Mouse (Mus musculus) limb, embryonic 12.5 days (tissue): ENCODE data around the gene Gm21860. TPM values are rescaled to one million over a fixed set of nuclear protein-coding genes. Genes with fewer than 3 reads are reported as not detected.
A peak's percentile ranks its signal among the peaks of the same experiment; 100 is the strongest.
"Not testable (repeated sequence)": the region's sequence is repeated elsewhere in the genome, so short reads cannot be mapped to it uniquely, and the experiment has no call there.

Source experiments
- ATAC-seq: fragments of 200-750 bp; cut with Nextera tagmentation; 2 replicates; pipeline ENCODE4 v1.8.0; 2017; ENCODE audit warnings: low read depth, moderate TSS enrichment; ENCODE audit not compliant: insufficient number of reproducible peaks, insufficient read depth, low FRiP score, low TSS enrichment
- H3K27ac ChIP-seq: fragments of 300-500 bp; sonication (generic); 2 replicates; pipeline ENCODE4 v1.5.1; 2016; ENCODE audit warnings: mild to moderate bottlenecking, moderate library complexity
- H3K27me3 ChIP-seq: fragments of 300-500 bp; sonication (generic); 2 replicates; pipeline ENCODE4 v1.6.1; 2016; ENCODE audit warnings: mild to moderate bottlenecking, moderate library complexity
- H3K36me3 ChIP-seq: fragments of 300-500 bp; sonication (generic); 2 replicates; pipeline ENCODE4 v1.6.1; 2016; ENCODE audit warnings: mild to moderate bottlenecking, moderate library complexity
- H3K4me1 ChIP-seq: fragments of 300-500 bp; sonication (generic); replicated peaks from 2 replicates; pipeline ENCODE4 v1.6.1; 2016
- H3K4me2 ChIP-seq: fragments of 300-500 bp; sonication (generic); 2 replicates; pipeline ENCODE4 v1.6.1; 2016; ENCODE audit warnings: mild to moderate bottlenecking, moderate library complexity
- H3K4me3 ChIP-seq: fragments of 300-500 bp; sonication (generic); replicated peaks from 2 replicates; pipeline ENCODE4 v1.5.1; 2016; ENCODE audit warnings: mild to moderate bottlenecking
- H3K9ac ChIP-seq: fragments of 300-500 bp; sonication (generic); replicated peaks from 2 replicates; pipeline ENCODE4 v1.6.1; 2016; ENCODE audit warnings: mild to moderate bottlenecking, moderate library complexity
- H3K9me3 ChIP-seq: fragments of 300-500 bp; sonication (generic); 2 replicates; pipeline ENCODE4 v1.6.1; 2016; ENCODE audit warnings: mild to moderate bottlenecking, moderate library complexity
- WGBS: fragments of 180-500 bp; shearing (Covaris S2); methylation state at CpG from one replicate; pipeline ENCODE4 v1.1.7; 2016; 5-methylcytosine and 5-hydroxymethylcytosine counted together
- polyA plus RNA-seq: library from polyadenylated mRNA; unstranded; fragments of >200 nt; fragmentation: Nextera tagmentation; extraction: Ambion mirVana; gene quantifications from 2 replicates; pipeline ENCODE4 v1.2.1, GENCODE M21; 2016

The Gm21860 gene
- polyA plus RNA-seq, 1 experiment from 2014 or later = not detected

DNA sequence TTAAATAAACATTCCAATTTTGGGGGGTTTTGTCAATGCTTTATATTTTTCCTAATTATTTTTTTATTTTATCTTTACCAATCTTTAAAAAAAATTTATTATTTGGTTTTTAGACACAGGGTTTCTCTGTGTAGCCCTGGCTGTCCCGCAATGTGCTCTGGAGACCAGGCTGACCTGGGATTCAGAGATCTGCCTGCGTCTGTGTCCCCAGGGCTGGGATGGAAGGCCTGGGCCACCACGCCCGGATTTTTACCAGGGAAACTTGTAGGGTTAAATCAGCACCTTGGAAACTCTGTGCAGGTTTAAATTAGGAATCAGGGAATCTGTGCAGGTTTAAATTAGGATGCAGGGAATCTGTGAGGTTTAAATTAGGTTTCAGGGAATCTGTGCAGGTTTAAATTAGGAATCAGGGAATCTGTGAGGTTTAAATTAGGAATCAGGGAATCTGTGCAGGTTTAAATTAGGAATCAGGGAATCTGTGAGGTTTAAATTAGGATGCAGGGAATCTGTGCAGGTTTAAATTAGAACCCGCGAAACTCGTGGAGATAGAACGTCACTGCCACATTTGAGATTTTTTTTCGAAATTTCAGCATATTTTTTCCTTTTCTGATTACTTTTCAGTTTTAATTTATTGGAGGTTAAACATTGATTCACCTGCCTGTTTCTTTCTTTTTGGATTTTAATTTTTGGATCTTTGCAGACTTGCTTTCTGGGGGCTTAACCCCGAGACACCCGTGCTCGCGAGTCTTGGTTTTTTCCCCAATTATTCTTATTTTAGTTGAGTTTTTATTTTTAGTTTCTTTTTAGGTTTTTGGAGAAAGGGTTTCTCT lies 35.0 kb downstream of the Gm21860 start:
- not testable (repeated sequence) for H3K36me3 ChIP-seq, H3K4me2 ChIP-seq, H3K27me3 ChIP-seq, H3K4me1 ChIP-seq, ATAC-seq, H3K27ac ChIP-seq, H3K9me3 ChIP-seq, H3K9ac ChIP-seq, H3K4me3 ChIP-seq
- 83% methylated on average over 13 of the region's 13 CpGs for WGBS

DNA sequence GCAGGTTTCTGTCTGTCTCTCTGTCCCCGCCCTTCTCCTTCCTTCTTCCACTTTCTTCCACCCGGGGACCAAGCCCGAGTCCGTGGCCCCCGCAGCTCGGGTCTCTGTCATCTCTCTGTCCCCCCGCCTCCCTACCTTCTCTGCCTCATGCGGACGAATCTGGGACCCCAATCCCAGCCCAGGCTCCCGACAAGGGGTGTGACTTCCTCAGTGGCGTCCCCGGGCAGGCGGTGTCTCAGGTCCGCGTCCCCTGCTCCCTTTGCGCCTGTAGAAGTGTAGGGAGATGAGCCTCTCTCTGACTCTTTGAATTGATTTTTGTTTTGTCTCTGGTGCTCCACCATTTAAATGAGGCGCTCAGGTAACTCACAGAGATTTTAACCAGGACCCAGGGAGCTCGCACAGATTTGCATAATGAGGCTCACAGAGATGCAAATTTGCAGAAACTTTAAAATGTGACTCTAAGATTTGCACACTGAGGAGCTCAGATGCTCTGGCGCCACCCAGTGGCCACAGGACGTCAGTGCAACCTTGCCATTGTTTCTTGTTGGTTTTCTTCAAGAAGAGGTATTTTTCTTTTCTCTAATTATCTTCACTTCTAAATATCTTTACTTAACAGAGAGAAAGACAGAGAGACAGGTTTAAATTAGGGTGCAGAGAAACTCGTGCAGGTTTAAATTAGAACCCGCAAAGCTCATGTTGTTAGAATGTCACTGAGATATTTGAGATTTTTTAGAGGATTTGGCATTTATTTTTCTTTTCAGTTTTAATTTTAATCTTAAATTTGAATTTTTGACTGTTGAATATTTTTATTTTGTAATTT lies 35.8 kb downstream of the Gm21860 start:
- H3K27me3 ChIP-seq, H3K4me3 ChIP-seq, H3K9me3 ChIP-seq, H3K4me1 ChIP-seq, H3K9ac ChIP-seq, H3K27ac ChIP-seq, H3K4me2 ChIP-seq, H3K36me3 ChIP-seq: not testable (repeated sequence)
- WGBS = 79% methylated on average over 20 of the region's 22 CpGs
- ATAC-seq = peak; percentile 86

DNA sequence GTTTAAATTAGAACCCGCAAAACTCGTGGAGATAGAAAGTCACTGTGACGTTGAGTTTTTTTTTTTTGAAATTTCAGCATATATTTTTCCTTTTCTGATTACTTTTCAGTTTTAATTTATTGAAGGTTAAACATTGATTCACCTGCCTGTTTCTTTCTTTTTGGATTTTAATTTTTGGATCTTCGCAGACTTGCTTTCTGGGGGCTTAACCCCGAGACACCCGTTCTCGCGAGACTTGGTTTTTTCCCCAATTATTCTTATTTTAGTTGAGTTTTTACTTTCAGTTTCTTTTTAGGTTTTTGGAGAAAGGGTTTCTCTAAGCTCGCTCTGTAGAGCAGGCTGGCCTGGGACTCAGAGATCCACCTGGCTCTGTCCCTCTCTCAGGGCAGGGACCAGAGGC lies 36.6 kb downstream of the Gm21860 start:
- not testable (repeated sequence) for H3K4me3 ChIP-seq, H3K9me3 ChIP-seq, H3K36me3 ChIP-seq, H3K27me3 ChIP-seq, H3K4me2 ChIP-seq, ATAC-seq, H3K9ac ChIP-seq, H3K4me1 ChIP-seq, H3K27ac ChIP-seq
- WGBS = 87% methylated on average over 9 of the region's 9 CpGs

DNA sequence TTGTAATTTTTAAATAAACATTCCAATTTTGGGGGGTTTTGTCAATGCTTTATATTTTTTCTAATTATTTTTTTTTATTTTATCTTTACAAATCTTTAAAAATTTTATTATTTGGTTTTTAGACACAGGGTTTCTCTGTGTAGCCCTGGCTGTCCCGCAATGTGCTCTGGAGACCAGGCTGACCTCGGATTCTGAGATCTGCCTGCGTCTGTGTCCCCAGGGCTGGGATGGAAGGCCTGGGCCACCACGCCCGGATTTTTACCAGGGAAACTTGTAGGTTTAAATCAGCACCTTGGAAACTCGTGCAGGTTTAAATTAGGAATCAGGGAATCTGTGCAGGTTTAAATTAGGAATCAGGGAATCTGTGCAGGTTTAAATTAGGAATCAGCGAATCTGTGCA lies 37.1 kb downstream of the Gm21860 start:
- not testable (repeated sequence) for H3K27me3 ChIP-seq, H3K4me3 ChIP-seq, H3K36me3 ChIP-seq, H3K4me2 ChIP-seq, ATAC-seq, H3K4me1 ChIP-seq, H3K27ac ChIP-seq, H3K9ac ChIP-seq, H3K9me3 ChIP-seq
- 68% methylated on average over 7 of the region's 7 CpGs for WGBS

Other genes with a start within 250 kb of the Gm21860 start
- not detected in 2 replicates for gene Gm47283, start 29.9 kb upstream of the Gm21860 start, polyA plus RNA-seq
- gene Gm21748, start 84.4 kb upstream of the Gm21860 start, polyA plus RNA-seq = not detected in 2 replicates